Mouse (Mus musculus) embryonic fibroblast, embryonic 13.5 days (primary cell): ENCODE results near the gene Mansc1. TPM values are rescaled to one million over a fixed set of nuclear protein-coding genes. Genes with fewer than 3 reads are reported as not detected.
A peak's percentile ranks its signal among the peaks of the same experiment; 100 is the strongest.

ENCODE experiments used
- H3K27ac ChIP-seq: 2 replicates; pipeline ENCODE4 v1.5.1; 2012; ENCODE audit warnings: low read length, control low read depth, inconsistent platforms; ENCODE audit not compliant: insufficient read depth
- H3K4me1 ChIP-seq: 2 replicates; pipeline ENCODE4 v1.6.1; 2011; ENCODE audit warnings: low read length; ENCODE audit not compliant: control insufficient read depth, insufficient read depth
- H3K4me3 ChIP-seq: 2 replicates; pipeline ENCODE4 v1.5.1; 2011; ENCODE audit warnings: mild to moderate bottlenecking, control low read depth, low read length; ENCODE audit not compliant: insufficient read depth
- CTCF ChIP-seq: IDR thresholded peaks from 2 replicates; pipeline ENCODE4 v1.5.1; 2011; ENCODE audit warnings: mild to moderate bottlenecking, control low read depth, low read length, moderate library complexity, borderline replicate concordance; ENCODE audit not compliant: insufficient read depth
- POLR2A ChIP-seq: IDR thresholded peaks from 2 replicates; pipeline ENCODE4 v1.6.1; 2011; ENCODE audit warnings: low read depth, mild to moderate bottlenecking, control low read depth, low read length, moderate library complexity
- polyA plus RNA-seq: library from polyadenylated mRNA; stranded (reverse); fragments of >200 nt; gene quantifications from 2 replicates; pipeline ENCODE4 v1.2.4, GENCODE M21; 2011; ENCODE audit warnings: low read depth; ENCODE audit not compliant: missing spikeins, insufficient read length

The Mansc1 gene
- polyA plus RNA-seq, 1 experiment: 3.2 TPM

- H3K4me3 ChIP-seq: peak overlapping the region; percentile 95
- H3K4me1 ChIP-seq: no peaks in the 10 kb centered on the region; the same call in 1 of the 2 replicates
- TF ChIP-seq CTCF (peak; percentile 50; the same call in 1 of the 2 replicates), POLR2A (peak; percentile 55)
- H3K27ac ChIP-seq: peak overlapping the region; percentile 30
Measured at GRCm38 (mm10) chr6:134640485-134641475, 8.5 kb upstream of the Mansc1 start.

DNA sequence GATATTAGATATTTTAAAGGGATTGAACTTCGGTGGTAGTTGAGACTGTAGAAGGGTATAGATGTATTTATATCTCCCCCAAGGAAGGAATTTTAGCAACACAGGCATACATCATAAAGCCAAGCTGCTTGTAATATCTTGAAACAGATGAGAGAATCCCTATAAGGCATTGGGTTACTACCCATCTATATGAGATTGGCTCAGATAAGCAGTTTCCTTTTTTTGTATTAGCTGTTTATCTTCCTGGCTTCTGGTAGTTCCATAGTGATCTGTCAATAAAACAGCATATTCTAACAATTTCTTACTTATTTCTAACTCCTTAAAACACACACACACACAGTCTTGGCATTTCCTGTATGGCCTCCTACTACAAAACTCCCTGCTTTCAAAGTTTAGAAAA, 7.6 kb upstream of the Mansc1 start:
- Histone ChIP-seq H3K4me3 (no peak overlapping the region), H3K27ac (no peak overlapping the region), H3K4me1 (no peaks in the 10 kb centered on the region; the same call in 1 of the 2 replicates)
- TF ChIP-seq POLR2A (no peak), CTCF (no peak)

GRCm38 (mm10) chr6:134639210-134639609, 6.9 kb upstream of the Mansc1 start, which contains the start of gene Borcs5:
Gene Borcs5, plus strand, starts transcription at chr6:134639510.
- H3K4me1 ChIP-seq: no peaks in the 10 kb centered on the region; the same call in 1 of the 2 replicates
- no peak within 1 kb of the TSS for H3K4me3 ChIP-seq
- no peak within 1 kb of the TSS for H3K27ac ChIP-seq
- no peak for TF ChIP-seq CTCF
- no peak for TF ChIP-seq POLR2A

GRCm38 (mm10) chr6:134636476-134636875, 4.2 kb upstream of the Mansc1 start:
- Histone ChIP-seq H3K27ac (no peak overlapping the region), H3K4me3 (no peak overlapping the region), H3K4me1 (no peaks in the 10 kb centered on the region)
- TF ChIP-seq POLR2A (no peak), CTCF (no peak)

DNA sequence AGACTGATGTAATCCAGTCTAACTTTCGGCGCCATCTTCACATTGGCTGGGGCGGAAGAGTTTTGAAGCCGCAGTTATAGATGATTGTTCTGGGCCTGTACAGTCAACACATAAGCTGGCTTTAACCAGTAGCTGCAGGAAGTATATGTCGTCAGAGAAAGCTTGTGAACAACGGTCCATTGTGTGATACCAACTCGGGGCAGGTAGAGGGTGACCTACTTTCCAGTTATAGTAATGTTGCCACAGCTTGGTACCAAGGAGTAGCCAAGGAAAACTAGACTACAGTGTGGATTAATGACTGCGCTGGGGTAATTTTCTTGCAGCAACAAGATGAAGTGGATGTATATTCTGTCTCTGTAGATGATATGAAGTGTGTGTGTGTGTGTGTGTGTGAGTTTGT, 1.3 kb upstream of the Mansc1 start:
- no peak for TF ChIP-seq CTCF
- no peak for TF ChIP-seq POLR2A
- Histone ChIP-seq H3K4me1 (no peaks in the 10 kb centered on the region), H3K27ac (no peak overlapping the region), H3K4me3 (no peak overlapping the region)

DNA sequence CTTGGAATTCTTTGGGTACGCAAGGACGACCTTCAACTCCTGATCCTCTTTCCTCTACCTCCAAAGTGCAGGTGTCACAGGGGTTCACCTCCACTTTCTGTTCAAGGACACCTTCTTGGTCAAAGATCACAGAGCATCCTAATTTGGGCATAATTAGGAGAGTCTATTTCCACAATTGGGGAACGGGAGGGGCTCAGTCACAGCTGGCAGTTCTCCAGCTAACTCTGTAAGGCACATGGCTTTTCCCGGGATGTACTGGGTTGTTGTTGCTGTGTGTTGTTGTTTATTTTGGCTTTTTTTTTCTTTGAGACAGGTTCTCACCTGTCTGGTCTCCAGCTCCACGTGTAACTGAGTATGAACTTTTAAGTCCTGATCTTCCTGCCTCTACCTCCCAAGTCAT, 468 bp upstream of the Mansc1 start:
- TF ChIP-seq POLR2A: no peak
- no peak for TF ChIP-seq CTCF
- Histone ChIP-seq H3K27ac (no peak overlapping the region), H3K4me3 (no peak overlapping the region)

DNA sequence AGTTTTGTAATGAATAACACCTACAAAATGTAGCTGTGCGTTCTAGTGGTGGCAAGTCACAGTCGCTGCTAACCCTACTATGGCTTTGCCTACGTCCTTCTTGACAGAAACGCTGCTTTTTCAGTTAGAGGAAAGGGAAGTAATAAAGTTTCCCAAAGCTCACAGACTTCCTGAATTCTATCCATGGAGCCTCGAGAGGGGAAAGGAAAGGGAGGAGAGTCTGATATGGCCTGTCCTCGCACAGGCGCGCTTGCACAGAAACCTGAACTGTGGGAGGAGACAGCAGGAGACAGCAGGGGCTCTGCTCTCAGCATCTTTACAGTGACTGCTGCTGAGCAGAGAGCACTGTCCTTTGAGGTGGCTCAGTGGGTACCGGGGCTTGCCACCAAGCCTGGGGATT, 1.8 kb downstream of the Mansc1 start:
- Histone ChIP-seq H3K4me1 (no peaks in the 10 kb centered on the region), H3K27ac (no peak overlapping the region), H3K4me3 (no peak overlapping the region)
- no peak for TF ChIP-seq POLR2A
- no peak for TF ChIP-seq CTCF

More for the DNA sequence above, 468 bp upstream of the Mansc1 start:
- no peaks in the 10 kb centered on the region for H3K4me1 ChIP-seq

DNA sequence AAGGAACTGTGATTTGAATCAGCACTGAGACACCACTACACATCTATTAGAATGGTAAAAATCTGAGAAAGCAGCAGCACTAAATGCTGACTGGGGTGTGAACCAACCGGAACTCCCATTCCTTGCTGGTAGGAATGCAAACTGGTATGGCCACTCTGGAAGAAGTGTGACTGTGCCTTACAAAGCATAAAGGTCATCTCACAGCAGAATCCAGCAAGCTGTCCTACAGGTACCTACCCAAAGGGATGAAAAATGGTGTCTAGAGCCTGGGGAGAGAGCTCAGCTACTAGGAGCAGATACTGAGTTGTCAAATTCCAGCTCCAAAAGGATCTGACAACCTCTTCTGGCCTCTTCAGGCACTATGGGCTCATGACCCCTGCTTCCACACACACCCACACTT, 5.7 kb downstream of the Mansc1 start:
- Histone ChIP-seq H3K27ac (no peak overlapping the region), H3K4me1 (0 out of 2 replicates have a peak, but pooled peaks cover 1% of the 10 kb centered on the region), H3K4me3 (no peak overlapping the region)
- TF ChIP-seq POLR2A: no peak
- TF ChIP-seq CTCF: no peak

DNA sequence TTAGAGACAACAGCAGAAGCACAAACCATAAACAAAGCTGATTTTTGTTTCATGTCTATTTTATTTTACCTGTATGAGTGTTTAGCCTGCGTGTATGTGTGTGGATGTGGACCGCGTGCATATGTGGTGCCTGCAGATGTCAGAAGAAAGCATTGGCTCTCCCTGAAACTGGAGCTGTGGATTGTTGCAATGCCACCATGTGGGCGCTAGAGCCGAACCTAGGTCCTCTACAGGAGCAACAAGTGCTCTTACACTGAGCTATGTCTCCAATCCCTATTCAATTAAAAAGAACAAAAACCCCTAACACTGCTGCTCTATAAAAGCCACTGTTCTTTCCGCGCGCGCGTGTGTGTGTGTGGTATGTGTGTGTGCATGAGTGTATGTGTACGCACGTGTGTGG, 6.9 kb downstream of the Mansc1 start:
- no peak overlapping the region for H3K27ac ChIP-seq
- H3K4me3 ChIP-seq: no peak overlapping the region
- H3K4me1 ChIP-seq: 0 out of 2 replicates have a peak, but pooled peaks cover 7% of the 10 kb centered on the region
- no peak for TF ChIP-seq CTCF
- no peak for TF ChIP-seq POLR2A

GRCm38 (mm10) chr6:134621552-134621949, 10.7 kb downstream of the Mansc1 start:
- no peak overlapping the region for H3K27ac ChIP-seq
- 0 out of 2 replicates have a peak, but pooled peaks cover 7% of the 10 kb centered on the region for H3K4me1 ChIP-seq
- TF ChIP-seq POLR2A (no peak), CTCF (no peak)
- no peak overlapping the region for H3K4me3 ChIP-seq
